Mouse (Mus musculus): ENCODE data around the gene Foxa2. TPM values are rescaled to one million over a fixed set of nuclear protein-coding genes. Genes with fewer than 3 reads are reported as not detected.
A peak's percentile ranks its signal among the peaks of the same experiment; 100 is the strongest.

Foxa2 gene
- polyA plus RNA-seq, 1 experiment from 2014 or later = 0.09 TPM

GRCm38 (mm10) chr2:148042126-148042640 lies 4.6 kb downstream of the Foxa2 start:
- Histone ChIP-seq H3K36me3 (ENCODE audit: control insufficient read depth, insufficient read depth, low read length) (no peaks in the 10 kb centered on the region), H3K4me3 (ENCODE audit: low read depth, low read length) (no peak overlapping the region), H3K4me1 (ENCODE audit: control insufficient read depth, insufficient read depth, low read length) (no peaks in the 10 kb centered on the region), H3K9me3 (ENCODE audit: control insufficient read depth, low read length) (no peaks in the 10 kb centered on the region), H3K27me3 (ENCODE audit: control insufficient read depth, insufficient read depth, low read length) (peaks cover 96% of the 10 kb centered on the region), H3K9ac (ENCODE audit: low read length) (no peak overlapping the region), H3K4me2 (ENCODE audit: low read depth, severe bottlenecking) (no peak overlapping the region), H3K27ac (replicated peaks; ENCODE audit: low read depth, low read length) (no peak overlapping the region)
- WGBS = 5% methylated on average over 3 of the region's 3 CpGs
- ATAC-seq (ENCODE audit: insufficient number of reproducible peaks, low FRiP score, low TSS enrichment, low read depth) (no peak), DNase-seq (ENCODE audit: low spot score) (no peak)

DNA sequence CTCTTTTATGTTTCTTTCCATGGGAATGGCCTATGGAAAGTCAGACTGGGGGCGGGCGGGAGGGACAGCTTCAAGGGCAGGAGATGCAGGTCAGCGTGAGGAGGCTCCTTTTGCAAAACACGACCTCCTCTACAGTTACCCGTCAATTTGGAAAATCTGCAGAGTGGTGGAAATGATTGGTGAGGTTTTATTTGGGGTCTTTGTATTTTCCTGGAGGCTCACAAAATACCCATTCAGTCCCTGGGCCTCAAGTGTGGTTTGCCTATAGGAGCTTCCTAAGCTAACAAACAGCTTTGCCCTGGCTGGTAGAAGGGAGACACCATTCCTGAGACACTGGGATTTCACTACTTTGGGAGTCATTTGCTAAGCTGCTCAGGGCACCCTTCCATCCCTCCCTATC lies 5.4 kb downstream of the Foxa2 start:
- Histone ChIP-seq H3K36me3 (ENCODE audit: control insufficient read depth, insufficient read depth, low read length) (no peaks in the 10 kb centered on the region), H3K9me3 (ENCODE audit: control insufficient read depth, low read length) (no peaks in the 10 kb centered on the region), H3K4me2 (ENCODE audit: low read depth, severe bottlenecking) (no peak overlapping the region), H3K4me3 (ENCODE audit: low read depth, low read length) (no peak overlapping the region), H3K27me3 (ENCODE audit: control insufficient read depth, insufficient read depth, low read length) (peaks cover 96% of the 10 kb centered on the region), H3K27ac (replicated peaks; ENCODE audit: low read depth, low read length) (no peak overlapping the region), H3K9ac (ENCODE audit: low read length) (no peak overlapping the region), H3K4me1 (ENCODE audit: control insufficient read depth, insufficient read depth, low read length) (no peaks in the 10 kb centered on the region)
- ATAC-seq (ENCODE audit: insufficient number of reproducible peaks, low FRiP score, low TSS enrichment, low read depth) (no peak), DNase-seq (ENCODE audit: low spot score) (no peak)
- WGBS = 3% methylated on average over 5 of the region's 5 CpGs

GRCm38 (mm10) chr2:148040236-148041121 lies 6.3 kb downstream of the Foxa2 start:
- ATAC-seq (ENCODE audit: insufficient number of reproducible peaks, low FRiP score, low TSS enrichment, low read depth) = no peak
- Histone ChIP-seq H3K9me3 (ENCODE audit: control insufficient read depth, low read length) (no peaks in the 10 kb centered on the region), H3K4me2 (ENCODE audit: low read depth, severe bottlenecking) (no peak overlapping the region), H3K27ac (replicated peaks; ENCODE audit: low read depth, low read length) (no peak overlapping the region), H3K4me1 (ENCODE audit: control insufficient read depth, insufficient read depth, low read length) (no peaks in the 10 kb centered on the region), H3K4me3 (ENCODE audit: low read depth, low read length) (no peak overlapping the region), H3K9ac (ENCODE audit: low read length) (no peak overlapping the region), H3K36me3 (ENCODE audit: control insufficient read depth, insufficient read depth, low read length) (no peaks in the 10 kb centered on the region), H3K27me3 (ENCODE audit: control insufficient read depth, insufficient read depth, low read length) (peaks cover 95% of the 10 kb centered on the region)
- no peak for DNase-seq (ENCODE audit: low spot score)
- under 1% methylated on average over 37 of the region's 37 CpGs for WGBS

GRCm38 (mm10) chr2:148039351-148040235 lies 7.2 kb downstream of the Foxa2 start:
- Histone ChIP-seq H3K27me3 (ENCODE audit: control insufficient read depth, insufficient read depth, low read length) (peaks cover 95% of the 10 kb centered on the region), H3K9me3 (ENCODE audit: control insufficient read depth, low read length) (no peaks in the 10 kb centered on the region), H3K4me1 (ENCODE audit: control insufficient read depth, insufficient read depth, low read length) (no peaks in the 10 kb centered on the region), H3K27ac (replicated peaks; ENCODE audit: low read depth, low read length) (no peak overlapping the region), H3K36me3 (ENCODE audit: control insufficient read depth, insufficient read depth, low read length) (no peaks in the 10 kb centered on the region), H3K4me3 (ENCODE audit: low read depth, low read length) (no peak overlapping the region), H3K4me2 (ENCODE audit: low read depth, severe bottlenecking) (no peak overlapping the region), H3K9ac (ENCODE audit: low read length) (no peak overlapping the region)
- WGBS = under 1% methylated on average over 53 of the region's 53 CpGs
- no peak for ATAC-seq (ENCODE audit: insufficient number of reproducible peaks, low FRiP score, low TSS enrichment, low read depth)
- DNase-seq (ENCODE audit: low spot score) = peak; percentile 67

DNA sequence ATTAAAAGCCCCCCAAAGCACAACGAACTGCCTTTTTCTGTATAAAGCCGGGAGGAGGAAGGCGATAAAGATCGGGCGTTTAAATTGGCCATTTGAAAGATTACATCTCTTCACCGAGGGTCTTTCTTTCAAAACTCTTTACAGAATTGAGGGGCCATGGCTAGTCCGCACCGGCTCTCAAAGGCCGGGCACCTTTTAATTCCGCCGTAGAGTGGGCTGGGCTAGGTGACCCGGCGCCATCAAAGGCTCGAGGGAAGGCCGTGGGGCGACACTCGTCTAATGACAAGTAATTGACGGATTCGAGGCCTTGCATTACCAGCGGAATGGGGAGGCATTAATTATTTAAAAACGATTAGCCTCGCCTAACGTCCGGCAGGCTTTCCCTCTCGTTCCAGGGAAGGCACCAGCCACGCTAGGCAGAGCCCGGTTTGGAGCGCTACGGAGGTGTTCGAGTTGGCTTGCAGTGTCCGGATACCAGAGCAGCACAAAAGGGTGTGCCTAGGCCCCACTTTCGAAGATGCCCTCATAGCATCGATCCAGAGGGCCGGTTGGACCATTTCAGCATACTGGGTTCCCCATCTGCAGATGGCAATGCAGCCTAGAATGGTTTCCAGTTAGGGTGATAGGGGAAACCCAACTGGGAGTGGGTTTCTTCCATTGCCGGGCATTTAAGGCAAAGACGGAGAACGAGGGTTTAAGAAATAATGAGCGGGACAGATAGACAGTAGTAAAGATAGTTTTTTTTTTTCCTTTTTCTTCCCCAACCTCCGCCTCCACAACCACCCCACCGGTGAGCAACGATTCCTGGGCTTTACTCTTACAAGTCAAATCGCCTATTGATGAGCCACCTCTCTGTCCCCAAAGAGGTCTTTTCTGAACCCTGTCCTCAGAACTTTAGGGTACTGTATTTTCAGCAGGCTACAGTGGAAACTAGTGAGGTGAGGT lies 8.1 kb downstream of the Foxa2 start:
- WGBS = under 1% methylated on average over 42 of the region's 42 CpGs

DNA sequence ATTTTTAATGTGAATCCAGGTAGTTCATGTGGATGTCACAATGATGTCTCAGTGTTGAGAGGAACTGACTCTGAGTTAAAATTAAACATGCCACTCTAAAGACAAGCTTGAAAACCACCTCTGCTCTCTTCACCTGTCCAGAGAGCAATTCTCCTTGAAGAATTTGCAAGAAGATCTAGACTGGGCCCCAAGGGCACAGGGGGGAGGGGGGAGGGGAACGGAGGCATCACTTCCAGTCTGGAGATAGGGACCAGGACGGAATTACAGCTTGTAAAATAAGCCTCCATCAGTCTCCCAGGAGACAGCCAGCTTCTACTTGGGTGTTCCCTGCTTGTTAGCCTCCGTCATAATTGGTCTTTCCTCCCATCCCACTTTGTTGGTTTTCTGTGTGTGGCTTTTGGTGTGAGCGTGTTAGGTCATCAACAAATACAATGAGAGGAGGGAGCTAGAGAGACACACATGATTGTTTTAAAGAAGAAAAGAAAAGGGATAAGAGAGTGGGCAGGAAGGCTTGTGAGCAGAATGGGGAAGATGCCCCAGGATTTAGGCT lies 10.1 kb downstream of the Foxa2 start:
- H3K27me3 ChIP-seq (ENCODE audit: control insufficient read depth, insufficient read depth, low read length) = peaks cover 89% of the 10 kb centered on the region
- no peak overlapping the region for H3K4me2 ChIP-seq (ENCODE audit: low read depth, severe bottlenecking)
- WGBS = 1% methylated on average over 4 of the region's 4 CpGs
- no peaks in the 10 kb centered on the region for H3K4me1 ChIP-seq (ENCODE audit: control insufficient read depth, insufficient read depth, low read length)
- H3K9ac ChIP-seq (ENCODE audit: low read length) = no peak overlapping the region
- no peaks in the 10 kb centered on the region for H3K36me3 ChIP-seq (ENCODE audit: control insufficient read depth, insufficient read depth, low read length)
- no peaks in the 10 kb centered on the region for H3K9me3 ChIP-seq (ENCODE audit: control insufficient read depth, low read length)
- ATAC-seq (ENCODE audit: insufficient number of reproducible peaks, low FRiP score, low TSS enrichment, low read depth) = no peak
- no peak for DNase-seq (ENCODE audit: low spot score)
- no peak overlapping the region for H3K27ac ChIP-seq (replicated peaks; ENCODE audit: low read depth, low read length)
- H3K4me3 ChIP-seq (ENCODE audit: low read depth, low read length) = no peak overlapping the region

More for the DNA sequence above, 8.1 kb downstream of the Foxa2 start:
- H3K9me3 ChIP-seq (ENCODE audit: control insufficient read depth, low read length) = no peaks in the 10 kb centered on the region
- no peak for DNase-seq (ENCODE audit: low spot score)
- ATAC-seq (ENCODE audit: insufficient number of reproducible peaks, low FRiP score, low TSS enrichment, low read depth) = no peak
- H3K9ac ChIP-seq (ENCODE audit: low read length) = no peak overlapping the region
- H3K4me1 ChIP-seq (ENCODE audit: control insufficient read depth, insufficient read depth, low read length) = no peaks in the 10 kb centered on the region
- H3K27me3 ChIP-seq (ENCODE audit: control insufficient read depth, insufficient read depth, low read length) = peaks cover 95% of the 10 kb centered on the region
- no peak overlapping the region for H3K4me3 ChIP-seq (ENCODE audit: low read depth, low read length)
- no peak overlapping the region for H3K4me2 ChIP-seq (ENCODE audit: low read depth, severe bottlenecking)
- no peaks in the 10 kb centered on the region for H3K36me3 ChIP-seq (ENCODE audit: control insufficient read depth, insufficient read depth, low read length)
- H3K27ac ChIP-seq (replicated peaks; ENCODE audit: low read depth, low read length) = no peak overlapping the region

DNA sequence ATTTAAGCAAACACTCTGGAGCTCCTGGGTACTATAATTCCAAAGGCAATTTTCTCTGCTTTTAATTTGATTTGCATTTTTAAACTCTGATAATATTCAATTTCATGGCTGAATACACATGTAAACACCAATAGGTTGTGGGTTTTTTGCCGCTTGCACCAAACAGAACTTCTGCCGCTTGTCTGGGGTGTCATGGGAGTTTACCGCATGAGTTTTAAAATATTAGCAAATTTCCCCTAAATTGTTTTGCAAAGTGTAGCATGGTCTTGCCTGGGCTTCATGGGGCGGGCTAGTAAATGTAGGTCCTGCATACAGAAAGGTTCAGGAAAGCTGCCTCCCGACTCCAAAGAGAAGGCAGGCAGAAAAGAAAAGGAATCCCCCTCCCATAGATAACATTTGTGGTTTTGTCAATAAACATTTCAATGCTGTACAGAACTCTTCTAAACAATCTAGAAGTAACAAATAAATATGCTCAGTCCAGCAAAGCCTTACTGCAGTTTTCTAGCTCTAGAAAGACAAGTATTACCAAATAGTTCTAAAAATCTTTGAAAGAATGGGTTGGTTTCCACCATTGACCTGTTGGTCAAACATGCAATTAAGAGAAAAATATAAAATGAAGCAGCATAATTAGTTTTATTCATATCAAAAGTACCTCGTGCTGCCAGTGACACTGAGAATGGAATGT lies 15.6 kb downstream of the Foxa2 start:
- no peak overlapping the region for H3K9ac ChIP-seq (ENCODE audit: low read length)
- no peak for ATAC-seq (ENCODE audit: insufficient number of reproducible peaks, low FRiP score, low TSS enrichment, low read depth)
- H3K4me2 ChIP-seq (ENCODE audit: low read depth, severe bottlenecking) = no peak overlapping the region
- no peak overlapping the region for H3K4me3 ChIP-seq (ENCODE audit: low read depth, low read length)
- no peaks in the 10 kb centered on the region for H3K4me1 ChIP-seq (ENCODE audit: control insufficient read depth, insufficient read depth, low read length)
- 5% methylated on average over 6 of the region's 6 CpGs for WGBS
- no peaks in the 10 kb centered on the region for H3K9me3 ChIP-seq (ENCODE audit: control insufficient read depth, low read length)
- DNase-seq (ENCODE audit: low spot score) = no peak
- H3K27ac ChIP-seq (replicated peaks; ENCODE audit: low read depth, low read length) = no peak overlapping the region
- no peaks in the 10 kb centered on the region for H3K36me3 ChIP-seq (ENCODE audit: control insufficient read depth, insufficient read depth, low read length)
- peaks cover 72% of the 10 kb centered on the region for H3K27me3 ChIP-seq (ENCODE audit: control insufficient read depth, insufficient read depth, low read length)

Data from limb, embryonic 11.5 days (tissue).